Mouse (Mus musculus) natural killer cell, adult 2 months (primary cell): Measurements from ENCODE around the gene Lbx1.

Source experiments
- DNase-seq, 2 experiments: peaks; one replicate each; pipeline ENCODE4 v3.0.0; 2022; ENCODE audit warnings: low spot score in 2 of 2

Gene Lbx1

DNA sequence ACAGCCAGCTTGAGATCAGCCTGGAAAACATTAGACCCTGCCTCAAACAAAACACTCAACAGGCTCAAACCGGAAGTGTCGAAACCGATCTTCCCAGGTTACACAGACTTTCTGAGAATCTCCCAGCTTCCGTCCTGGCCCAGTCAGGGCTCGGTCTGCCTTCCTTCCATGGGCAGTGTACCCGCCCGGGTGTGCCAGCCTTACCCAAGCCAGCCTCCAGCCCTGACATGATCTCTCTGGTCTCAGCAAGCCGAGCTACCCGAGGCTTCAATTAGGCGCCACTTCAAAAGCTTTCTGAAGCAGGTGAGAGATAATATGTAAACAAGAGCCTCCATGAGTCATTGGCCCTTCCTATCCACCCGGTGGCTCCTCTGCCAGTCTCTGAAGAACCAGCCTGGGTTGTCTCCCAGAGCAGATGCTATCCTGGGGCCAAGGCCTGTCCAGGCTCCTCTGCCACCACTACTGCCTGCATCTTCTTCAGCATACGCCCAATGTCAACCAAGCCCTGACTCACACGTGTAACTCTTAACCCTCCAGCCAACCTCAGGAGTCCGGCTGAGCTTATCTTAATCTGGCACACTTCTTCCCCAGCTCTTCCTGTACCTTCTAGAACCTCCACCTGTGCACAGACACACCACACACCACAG, 25.7 kb downstream of the Lbx1 start:
- no peak for DNase-seq

DNA sequence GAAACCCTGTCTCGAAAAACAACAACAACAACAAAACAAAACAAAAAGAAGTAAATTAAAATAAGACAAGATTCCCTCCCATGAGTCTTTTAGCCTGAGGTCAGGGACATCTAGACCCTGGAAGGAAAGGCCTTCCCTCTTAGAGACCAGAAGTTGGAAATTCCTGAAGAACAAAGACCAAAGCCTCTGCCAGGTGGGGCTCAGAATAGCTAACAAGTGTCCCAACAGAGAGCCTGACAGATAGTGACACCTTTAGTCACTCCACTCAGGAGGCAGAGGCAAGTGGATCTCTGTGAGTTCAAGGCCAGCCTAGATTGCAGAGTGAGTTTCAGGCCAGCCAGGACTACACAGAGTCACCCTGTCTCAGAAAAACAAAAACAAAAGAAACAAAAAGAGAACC, 26.4 kb downstream of the Lbx1 start:
- no peak for DNase-seq

DNA sequence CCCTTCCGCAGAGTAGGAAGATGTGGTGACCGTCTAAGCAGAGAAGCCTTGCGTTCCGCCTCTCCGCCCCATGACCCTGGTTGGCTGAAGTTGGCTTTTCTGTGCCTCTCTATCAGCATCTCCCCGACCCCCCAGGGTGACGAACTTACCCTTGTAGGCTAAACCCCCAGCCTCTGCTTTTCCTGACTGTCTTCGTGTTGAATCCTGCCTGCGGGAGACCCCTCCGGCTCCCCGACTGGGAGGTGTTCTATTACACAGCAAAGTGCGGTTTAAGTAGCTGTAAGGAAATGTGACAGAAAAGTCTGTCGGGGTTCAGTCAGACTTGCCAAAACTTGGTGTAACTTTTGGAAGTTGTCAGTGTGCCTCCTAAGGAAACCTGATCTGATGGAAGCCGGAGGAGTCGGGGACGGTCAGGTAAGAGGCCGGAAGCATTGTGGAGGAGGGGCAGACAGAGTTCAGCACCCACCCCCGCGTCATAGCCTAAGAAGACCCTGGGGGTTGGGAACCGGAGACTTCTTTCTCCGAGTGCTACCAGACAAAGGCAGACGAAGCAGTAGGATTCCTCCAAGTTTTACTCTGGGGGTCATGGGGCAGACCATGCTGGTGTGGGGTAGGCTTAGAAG, 27.1 kb downstream of the Lbx1 start:
- DNase-seq = no peak

DNA sequence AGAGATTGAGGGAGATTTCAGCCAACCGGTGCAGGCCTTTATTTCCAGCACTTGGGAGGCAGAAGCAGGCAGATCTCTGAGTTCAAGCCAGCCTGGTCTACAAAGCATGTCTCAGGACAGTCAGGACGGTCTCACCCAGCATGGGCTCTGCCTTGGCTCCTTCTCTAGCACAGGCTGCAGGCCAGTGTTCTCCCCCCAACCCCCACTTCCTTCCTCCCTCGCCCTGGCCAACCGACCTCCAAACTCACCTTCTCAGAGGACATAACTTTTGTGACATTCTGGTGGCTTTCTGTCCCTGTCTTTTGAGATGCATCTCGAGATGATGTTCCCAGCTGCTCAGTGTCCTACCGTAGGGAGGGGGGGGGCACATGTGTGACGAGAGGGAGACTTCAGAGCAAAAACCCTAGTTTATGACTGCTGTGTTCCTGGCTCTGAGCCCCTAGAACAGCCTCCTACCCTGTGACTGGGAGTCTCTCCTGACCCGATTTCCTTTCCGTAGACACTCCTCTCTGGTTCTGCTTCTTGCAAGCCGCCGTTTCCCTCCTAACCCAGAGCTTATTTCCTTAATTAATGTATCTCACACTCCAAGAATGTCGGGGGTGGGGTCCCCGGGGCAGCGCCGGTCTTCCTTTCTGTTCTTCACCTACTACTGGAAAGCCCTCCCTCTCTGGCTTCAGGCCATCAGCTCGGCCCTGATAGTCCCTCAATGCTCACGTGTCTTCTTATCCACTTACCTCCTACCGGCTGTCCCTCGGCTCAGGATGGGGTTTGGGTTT, 27.8 kb downstream of the Lbx1 start:
- no peak for DNase-seq

DNA sequence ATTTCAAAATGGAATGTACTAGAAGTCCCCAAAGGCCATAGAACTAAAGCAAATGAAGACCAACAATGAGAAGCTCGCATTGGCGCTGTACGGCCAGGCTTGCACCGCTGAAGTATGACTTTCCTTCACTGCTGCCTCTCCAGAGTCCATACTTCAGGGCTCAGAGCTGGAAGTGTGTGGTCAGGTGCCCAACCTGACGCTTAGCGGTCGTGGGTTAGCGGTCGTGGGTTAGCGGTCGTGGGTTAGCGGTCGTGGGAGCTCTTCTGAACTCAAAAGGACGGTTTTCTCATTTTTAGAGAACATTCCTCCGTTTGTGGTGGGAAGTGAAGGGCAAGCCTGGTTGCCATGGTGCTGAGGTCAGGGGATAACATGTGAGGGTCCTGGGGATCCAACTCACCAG, 28.5 kb downstream of the Lbx1 start:
- no peak for DNase-seq

DNA sequence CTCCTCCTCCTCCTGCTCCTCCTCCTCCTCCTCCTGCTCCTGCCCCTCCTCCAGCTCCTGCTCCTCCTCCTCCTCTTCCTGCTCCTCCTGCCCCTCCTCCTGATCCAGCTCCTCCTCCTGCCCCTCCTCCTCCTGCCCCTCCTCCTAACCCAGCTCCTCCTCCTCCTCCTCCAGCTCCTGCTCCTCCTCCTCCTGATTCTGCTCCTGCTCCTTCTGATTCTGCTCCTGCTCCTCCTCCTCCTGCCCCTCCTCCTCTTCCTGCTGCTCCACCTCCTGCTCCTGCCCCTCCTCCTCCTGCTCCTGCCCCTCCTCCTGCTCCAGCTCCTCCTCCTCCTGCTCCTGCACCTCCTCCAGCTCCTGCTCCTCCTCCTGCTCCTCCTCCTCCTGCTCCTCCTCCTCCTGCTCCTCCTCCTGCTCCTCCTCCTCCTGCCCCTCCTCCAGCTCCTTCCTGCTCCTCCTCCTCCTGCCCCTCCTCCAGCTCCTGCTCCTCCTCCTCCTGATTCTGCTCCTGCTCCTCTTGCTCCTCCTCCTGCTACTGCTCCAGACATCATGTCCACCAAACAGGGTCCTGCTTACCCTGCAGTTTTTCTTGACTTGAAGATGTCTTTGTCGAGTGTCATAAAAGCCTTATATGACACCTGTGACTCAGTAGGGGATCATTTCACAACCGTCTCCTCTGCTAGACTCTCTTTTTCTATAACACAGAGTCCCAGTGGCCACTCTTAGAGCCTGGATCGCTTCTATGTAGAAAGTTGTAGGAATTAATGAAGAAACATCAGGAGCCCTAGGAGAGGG, 30.1 kb downstream of the Lbx1 start:
- no peak for DNase-seq

DNA sequence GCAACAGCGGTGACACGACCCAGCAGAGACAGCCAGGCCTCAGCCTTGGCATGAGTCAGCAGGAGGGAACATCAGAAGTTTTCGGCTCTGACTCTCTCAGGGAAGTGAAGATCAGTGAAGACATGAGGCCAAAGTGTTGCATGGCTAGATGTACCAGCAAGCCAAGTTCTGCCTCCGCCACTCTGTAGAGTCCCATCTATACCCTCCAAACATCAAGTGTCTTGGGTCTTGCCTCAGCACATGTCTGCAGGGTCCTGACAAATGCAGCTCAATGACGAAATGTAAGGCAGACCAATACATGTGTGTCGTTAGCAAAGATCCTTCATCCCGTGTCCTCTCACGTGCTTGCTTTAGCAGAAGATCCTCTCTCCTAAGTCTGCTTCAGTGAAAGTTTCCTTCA, 38.6 kb downstream of the Lbx1 start:
- no peak for DNase-seq

DNA sequence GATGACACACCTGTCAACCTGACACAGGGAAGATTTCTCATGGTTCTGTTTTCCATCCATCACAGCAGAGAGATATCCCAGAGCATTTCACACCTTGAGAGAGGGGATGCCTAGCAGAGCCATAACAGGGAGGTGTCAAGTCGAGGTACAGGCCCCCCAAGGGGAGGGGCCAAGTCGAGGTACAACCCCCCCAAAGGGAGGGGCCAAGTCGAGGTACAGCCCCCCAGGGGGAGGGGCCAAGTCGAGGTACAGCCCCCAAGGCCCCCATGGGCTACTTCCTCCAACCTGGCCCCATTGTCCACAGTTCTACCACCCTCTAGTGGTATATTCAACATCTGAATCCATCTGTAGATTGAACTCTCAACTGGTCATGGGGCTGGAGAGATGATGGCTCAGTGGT, 41.0 kb downstream of the Lbx1 start:
- DNase-seq = no peak
